Mouse (Mus musculus): ENCODE measurements around the gene Gsap. TPM values are rescaled to one million over a fixed set of nuclear protein-coding genes. Genes with fewer than 3 reads are reported as not detected.
"Not testable (repeated sequence)": the region's sequence is repeated elsewhere in the genome, so short reads cannot be mapped to it uniquely, and the experiment has no call there.

Gsap gene
- 5.0 and 6.5 TPM in 2 replicates for polyA plus RNA-seq (2015; fragmentation: Nextera tagmentation; extraction: Ambion mirVana)

DNA sequence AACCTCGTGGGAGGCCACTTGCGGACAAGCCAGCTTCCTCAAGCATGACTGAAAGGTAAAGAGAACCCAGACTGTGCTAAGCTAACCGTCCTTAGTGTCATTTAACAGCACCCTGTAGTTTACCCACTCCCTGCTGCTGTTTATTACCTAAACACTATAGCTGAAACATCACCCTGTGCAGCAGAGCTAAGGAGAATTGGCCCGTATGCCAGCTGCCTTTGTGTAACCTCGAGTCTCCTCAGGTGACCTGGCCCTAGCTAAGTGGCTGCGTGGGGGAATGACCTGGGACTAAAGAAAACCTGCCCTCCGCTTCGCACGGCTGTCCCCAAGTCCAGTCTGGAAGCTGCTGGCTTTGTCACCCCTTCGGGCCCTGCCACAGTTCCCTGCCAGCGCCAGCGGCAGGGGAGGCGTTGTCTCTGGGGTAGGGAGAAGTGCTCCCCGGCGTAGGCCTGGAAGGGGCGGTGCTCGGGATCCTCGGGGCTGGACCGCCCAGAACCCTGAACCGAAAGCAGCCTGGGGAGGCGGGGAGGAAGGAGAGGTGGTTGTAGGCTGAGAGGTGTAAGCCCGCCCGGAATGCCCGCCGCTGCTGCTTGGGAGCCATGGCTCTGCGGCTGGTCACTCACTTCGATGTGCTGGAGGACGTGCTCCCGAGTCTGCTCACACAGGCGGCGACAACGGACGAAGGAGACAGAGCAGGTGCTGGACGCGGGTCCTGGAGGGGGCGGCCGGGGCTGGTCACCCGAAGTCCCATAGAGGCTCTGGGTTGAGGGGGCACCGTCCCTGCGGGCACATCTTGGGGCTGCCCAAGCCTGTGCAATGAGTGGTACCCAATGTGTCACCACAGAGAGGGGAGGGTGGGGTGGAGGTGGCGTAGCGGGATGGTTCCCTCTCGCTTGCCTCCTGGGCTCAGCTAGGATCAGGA, at the start of gene Gsap:
Gene Gsap (plus strand): TSS at position 492 of the 922 bp plus-strand sequence.
- peak within 1 kb of the TSS; percentile 54 for H3K4me3 ChIP-seq
- H3K27me3 ChIP-seq = no peaks in the 10 kb centered on the region
- WGBS = 4% methylated on average over 43 of the region's 43 CpGs
- H3K9ac ChIP-seq = peak within 1 kb of the TSS; percentile 75
- peak within 1 kb of the TSS; percentile 83 for H3K4me2 ChIP-seq
- H3K9me3 ChIP-seq (replicated peaks) = no peaks in the 10 kb centered on the region
- peak; percentile 92 for ATAC-seq
- H3K27ac ChIP-seq = no peak within 1 kb of the TSS
- 0 out of 2 replicates have a peak, but pooled peaks cover 14% of the 10 kb centered on the region for H3K4me1 ChIP-seq
- no peaks in the 10 kb centered on the region for H3K36me3 ChIP-seq (ENCODE audit: poor library complexity, severe bottlenecking)

DNA sequence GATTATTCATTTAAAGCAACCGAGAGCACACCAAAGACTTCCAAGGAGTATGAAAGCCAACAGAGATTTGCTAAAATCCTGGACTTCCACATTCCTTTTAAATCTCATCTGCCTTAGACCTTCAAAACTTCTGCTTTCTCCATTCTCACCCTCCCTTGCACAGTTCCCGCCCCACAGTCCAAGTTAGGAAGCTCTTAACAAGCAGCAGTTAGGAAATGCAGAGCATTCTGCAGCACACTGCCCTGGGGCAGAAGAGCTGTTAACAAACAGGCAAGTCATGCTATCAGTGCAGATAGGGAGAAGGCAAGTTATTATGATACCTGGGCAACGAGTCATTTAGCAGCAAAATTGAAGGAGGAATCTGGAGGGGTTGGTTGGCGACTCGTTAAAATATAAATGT, 49.5 kb upstream of the Gsap start:
- H3K27me3 ChIP-seq = no peaks in the 10 kb centered on the region
- no peak overlapping the region for H3K4me3 ChIP-seq
- no peak overlapping the region for H3K9ac ChIP-seq
- H3K27ac ChIP-seq = no peak overlapping the region
- no peaks in the 10 kb centered on the region for H3K9me3 ChIP-seq (replicated peaks)
- no peaks in the 10 kb centered on the region for H3K4me1 ChIP-seq
- 73% methylated on average over 5 of the region's 5 CpGs for WGBS
- H3K36me3 ChIP-seq (ENCODE audit: poor library complexity, severe bottlenecking) = no peaks in the 10 kb centered on the region
- ATAC-seq = no peak
- H3K4me2 ChIP-seq = no peak overlapping the region

DNA sequence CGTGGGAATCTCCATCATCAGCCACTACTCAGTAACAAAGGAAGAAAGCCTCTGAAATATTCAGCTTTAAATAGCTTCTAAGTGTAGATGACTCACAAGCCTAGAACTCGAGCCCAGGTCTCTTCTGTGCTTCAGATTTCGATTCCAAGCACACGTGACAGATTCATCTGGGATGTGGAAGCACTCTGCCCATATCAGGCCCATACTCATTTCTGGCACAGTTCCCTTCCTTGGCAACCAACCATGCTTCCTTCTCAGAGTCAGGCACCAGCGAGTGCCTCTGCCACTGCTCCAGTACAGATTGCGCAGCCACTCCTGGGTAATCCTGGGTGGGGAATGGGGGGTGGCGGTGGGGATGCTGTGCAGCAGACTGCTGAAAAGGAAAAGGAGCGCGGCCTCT, 46.5 kb upstream of the Gsap start:
- Histone ChIP-seq H3K9me3 (replicated peaks) (no peaks in the 10 kb centered on the region), H3K27me3 (no peaks in the 10 kb centered on the region), H3K4me2 (no peak overlapping the region), H3K4me1 (no peaks in the 10 kb centered on the region), H3K27ac (peak overlapping the region; percentile 31; the same call in 1 of the 2 replicates), H3K9ac (no peak overlapping the region), H3K4me3 (no peak overlapping the region), H3K36me3 (ENCODE audit: poor library complexity, severe bottlenecking) (no peaks in the 10 kb centered on the region)
- 42% methylated on average over 9 of the region's 9 CpGs for WGBS
- peak; percentile 95 for ATAC-seq

DNA sequence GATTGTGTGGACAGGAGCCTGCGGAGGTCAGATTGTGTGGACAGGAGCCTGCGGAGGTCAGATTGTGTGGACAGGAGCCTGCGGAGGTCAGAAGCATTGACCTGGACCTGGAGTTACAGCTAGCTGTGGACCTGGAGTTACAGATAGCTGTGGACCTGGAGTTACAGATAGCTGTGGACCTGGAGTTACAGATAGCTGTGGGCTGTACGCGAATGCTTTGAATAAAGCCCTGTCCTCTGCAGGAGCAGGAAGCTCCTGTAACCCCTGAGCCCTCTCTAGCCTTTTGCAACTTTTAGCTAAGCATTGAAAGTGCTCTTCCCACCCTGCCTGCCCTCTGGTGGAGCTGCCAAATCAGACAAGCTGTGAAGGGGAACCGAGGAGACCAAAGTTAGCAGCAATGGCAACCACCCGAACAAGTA, 44.9 kb upstream of the Gsap start:
- H3K4me3 ChIP-seq; H3K9ac ChIP-seq; H3K9me3 ChIP-seq (replicated peaks); H3K27ac ChIP-seq; ATAC-seq; H3K36me3 ChIP-seq (ENCODE audit: poor library complexity, severe bottlenecking); H3K4me2 ChIP-seq; H3K4me1 ChIP-seq; H3K27me3 ChIP-seq: not testable (repeated sequence)
- 80% methylated on average over 7 of the region's 7 CpGs for WGBS

DNA sequence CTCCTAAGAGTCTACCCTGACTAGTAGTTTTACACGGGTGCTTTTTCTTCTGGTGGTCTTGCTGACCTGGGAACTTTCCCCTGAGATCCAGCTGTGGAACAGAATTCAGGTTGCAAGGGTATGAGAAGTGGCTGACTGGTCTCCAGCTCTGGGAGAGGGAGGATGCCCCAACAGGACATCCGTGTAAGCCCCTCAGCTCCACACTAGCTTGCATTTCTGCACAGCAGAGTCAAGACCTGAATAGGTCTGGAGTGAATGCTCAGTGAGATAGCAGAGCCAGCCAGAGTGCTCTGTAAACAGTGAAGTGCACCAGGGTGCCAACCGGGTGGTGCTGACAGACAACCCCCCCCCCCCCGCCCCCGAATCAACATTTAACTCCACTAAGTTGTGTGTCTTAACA, 44.4 kb upstream of the Gsap start:
- no peaks in the 10 kb centered on the region for H3K4me1 ChIP-seq
- H3K36me3 ChIP-seq (ENCODE audit: poor library complexity, severe bottlenecking) = no peaks in the 10 kb centered on the region
- no peak for ATAC-seq
- no peak overlapping the region for H3K4me3 ChIP-seq
- WGBS = 57% methylated on average over 5 of the region's 5 CpGs
- H3K27me3 ChIP-seq = no peaks in the 10 kb centered on the region
- no peaks in the 10 kb centered on the region for H3K9me3 ChIP-seq (replicated peaks)
- H3K4me2 ChIP-seq = no peak overlapping the region
- H3K9ac ChIP-seq = no peak overlapping the region
- no peak overlapping the region for H3K27ac ChIP-seq

DNA sequence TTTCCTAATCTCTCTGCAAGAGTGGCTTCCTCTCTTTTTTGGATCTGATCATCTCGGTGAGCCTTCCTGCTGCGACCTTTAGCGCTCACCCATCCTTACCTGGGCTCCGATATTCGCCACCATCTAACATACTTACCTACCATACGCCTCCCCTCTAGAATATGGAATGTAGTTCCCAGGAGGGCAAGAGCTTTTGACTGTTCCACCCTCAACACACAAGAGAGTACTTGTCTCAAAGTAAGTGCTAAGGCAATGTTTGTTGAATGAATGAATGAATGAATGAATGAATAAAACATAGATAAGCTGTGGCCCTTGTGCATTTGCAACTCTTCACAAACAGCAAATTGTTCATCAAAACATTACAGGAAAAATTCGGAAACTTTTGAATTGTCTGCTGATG, 43.0 kb upstream of the Gsap start:
- no peak overlapping the region for H3K9ac ChIP-seq
- H3K9me3 ChIP-seq (replicated peaks) = no peaks in the 10 kb centered on the region
- no peaks in the 10 kb centered on the region for H3K27me3 ChIP-seq
- no peak overlapping the region for H3K4me2 ChIP-seq
- WGBS = 92% methylated on average over 7 of the region's 7 CpGs
- no peaks in the 10 kb centered on the region for H3K4me1 ChIP-seq
- ATAC-seq = no peak
- H3K36me3 ChIP-seq (ENCODE audit: poor library complexity, severe bottlenecking) = no peaks in the 10 kb centered on the region
- H3K4me3 ChIP-seq = no peak overlapping the region
- H3K27ac ChIP-seq = no peak overlapping the region

DNA sequence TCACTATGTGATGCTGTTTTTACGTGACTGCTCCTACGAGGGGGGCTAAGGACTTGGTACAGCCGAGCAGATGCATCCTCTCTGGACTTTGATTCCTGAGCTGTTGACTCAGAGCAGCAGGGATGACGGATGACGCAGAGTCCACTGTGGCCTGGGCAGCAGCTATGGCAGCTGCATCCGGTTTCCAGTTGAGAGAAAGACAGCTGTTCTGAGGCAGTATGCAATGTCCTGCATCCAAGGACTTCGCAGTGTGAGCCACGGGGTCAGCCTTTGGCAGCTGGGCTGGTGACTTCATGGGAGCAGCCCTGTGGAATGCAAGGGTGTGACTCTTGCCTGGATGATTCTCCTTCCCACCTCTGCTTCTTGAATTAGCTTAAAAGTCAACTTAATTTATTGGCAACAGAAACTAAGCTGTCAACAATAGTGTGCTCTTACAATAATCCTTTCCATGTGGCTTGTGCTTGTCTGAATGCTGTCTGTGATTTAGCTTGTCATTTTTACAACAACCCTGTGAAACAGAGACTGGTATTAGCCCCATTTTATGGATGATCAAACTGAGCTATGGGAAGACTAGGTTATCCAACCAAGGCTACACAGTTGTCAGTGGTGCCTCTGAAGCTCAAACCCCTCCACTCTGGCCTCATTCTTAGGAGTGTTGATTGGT, 41.4 kb upstream of the Gsap start:
- no peak for ATAC-seq
- Histone ChIP-seq H3K27ac (no peak overlapping the region), H3K27me3 (no peaks in the 10 kb centered on the region), H3K4me2 (no peak overlapping the region), H3K4me1 (no peaks in the 10 kb centered on the region), H3K4me3 (no peak overlapping the region), H3K36me3 (ENCODE audit: poor library complexity, severe bottlenecking) (no peaks in the 10 kb centered on the region), H3K9ac (no peak overlapping the region), H3K9me3 (replicated peaks) (no peaks in the 10 kb centered on the region)
- WGBS = 82% methylated on average over 8 of the region's 8 CpGs

DNA sequence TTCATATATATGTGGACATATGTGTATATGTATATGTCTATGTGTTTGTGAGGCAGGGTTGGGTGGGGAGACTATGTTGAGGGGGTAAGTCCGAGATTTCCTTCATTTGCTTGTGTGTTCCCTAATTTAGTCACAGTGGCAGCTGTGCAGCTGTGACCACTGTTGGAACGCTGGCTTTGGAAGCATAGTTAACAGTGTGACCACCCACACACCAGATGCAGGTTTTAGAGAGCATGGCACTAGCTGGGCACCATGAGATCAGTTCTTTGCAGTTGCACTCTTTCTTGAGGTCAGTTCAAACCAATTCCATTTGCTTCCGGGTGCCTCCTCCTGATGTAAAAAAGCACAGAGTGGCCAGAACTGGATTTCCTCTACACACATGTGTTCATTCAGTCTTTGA, 37.7 kb upstream of the Gsap start:
- 87% methylated on average over 3 of the region's 3 CpGs for WGBS
- H3K4me2 ChIP-seq = no peak overlapping the region
- no peak for ATAC-seq
- H3K9me3 ChIP-seq (replicated peaks) = no peaks in the 10 kb centered on the region
- no peaks in the 10 kb centered on the region for H3K4me1 ChIP-seq
- H3K9ac ChIP-seq = no peak overlapping the region
- H3K4me3 ChIP-seq = no peak overlapping the region
- H3K27ac ChIP-seq = no peak overlapping the region
- H3K36me3 ChIP-seq (ENCODE audit: poor library complexity, severe bottlenecking) = no peaks in the 10 kb centered on the region
- no peaks in the 10 kb centered on the region for H3K27me3 ChIP-seq

DNA sequence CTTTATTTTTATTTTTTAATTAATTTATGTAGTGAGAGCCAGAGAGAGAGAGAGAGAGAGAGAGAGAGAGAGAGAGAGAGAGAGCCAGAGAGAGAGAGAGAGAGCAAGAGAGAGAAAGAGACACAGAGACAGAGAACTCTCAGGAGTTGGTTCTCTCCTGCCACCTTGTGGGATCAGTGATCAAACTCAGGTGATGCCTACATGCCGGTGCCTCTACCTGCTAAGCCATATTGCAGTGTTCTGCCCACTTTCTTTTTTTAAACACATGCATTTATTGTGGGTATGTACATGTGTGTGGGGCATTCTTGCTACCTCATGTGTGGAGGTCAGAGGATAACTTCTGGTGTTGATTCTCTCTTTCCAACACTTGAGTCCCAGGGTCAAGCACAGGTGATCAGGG, 32.4 kb upstream of the Gsap start:
- WGBS = 85% methylated on average over 1 of the region's 1 CpGs
- no peak overlapping the region for H3K9ac ChIP-seq
- no peak for ATAC-seq

DNA sequence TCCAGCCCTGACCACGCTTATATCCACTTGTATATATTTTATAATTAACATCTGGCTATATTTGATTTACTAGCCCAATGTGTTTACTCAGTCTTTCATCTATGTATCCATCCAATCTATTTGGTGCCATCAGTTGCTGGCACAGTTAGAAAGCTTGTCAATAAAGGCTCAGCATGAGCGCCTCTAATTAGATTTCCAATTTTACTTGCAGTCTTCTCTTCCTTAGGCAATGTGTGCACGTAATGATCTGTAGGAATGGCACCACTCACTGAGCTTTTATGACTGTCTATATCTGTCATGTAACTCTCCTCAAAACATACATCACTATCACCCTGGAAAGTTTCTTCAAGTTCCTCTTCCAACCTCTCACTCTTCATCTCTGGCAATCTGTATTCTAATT, 29.3 kb upstream of the Gsap start:
- Histone ChIP-seq H3K27ac (no peak overlapping the region), H3K4me3 (no peak overlapping the region), H3K9ac (no peak overlapping the region), H3K36me3 (ENCODE audit: poor library complexity, severe bottlenecking) (no peaks in the 10 kb centered on the region), H3K9me3 (replicated peaks) (no peaks in the 10 kb centered on the region), H3K27me3 (no peaks in the 10 kb centered on the region), H3K4me1 (no peaks in the 10 kb centered on the region), H3K4me2 (no peak overlapping the region)
- WGBS = 84% methylated on average over 3 of the region's 3 CpGs
- ATAC-seq = no peak

More for the DNA sequence above, 32.4 kb upstream of the Gsap start:
- no peak overlapping the region for H3K4me3 ChIP-seq
- H3K9me3 ChIP-seq (replicated peaks) = no peaks in the 10 kb centered on the region
- no peaks in the 10 kb centered on the region for H3K27me3 ChIP-seq
- no peak overlapping the region for H3K4me2 ChIP-seq
- no peak overlapping the region for H3K27ac ChIP-seq
- H3K36me3 ChIP-seq (ENCODE audit: poor library complexity, severe bottlenecking) = no peaks in the 10 kb centered on the region
- H3K4me1 ChIP-seq = no peaks in the 10 kb centered on the region

DNA sequence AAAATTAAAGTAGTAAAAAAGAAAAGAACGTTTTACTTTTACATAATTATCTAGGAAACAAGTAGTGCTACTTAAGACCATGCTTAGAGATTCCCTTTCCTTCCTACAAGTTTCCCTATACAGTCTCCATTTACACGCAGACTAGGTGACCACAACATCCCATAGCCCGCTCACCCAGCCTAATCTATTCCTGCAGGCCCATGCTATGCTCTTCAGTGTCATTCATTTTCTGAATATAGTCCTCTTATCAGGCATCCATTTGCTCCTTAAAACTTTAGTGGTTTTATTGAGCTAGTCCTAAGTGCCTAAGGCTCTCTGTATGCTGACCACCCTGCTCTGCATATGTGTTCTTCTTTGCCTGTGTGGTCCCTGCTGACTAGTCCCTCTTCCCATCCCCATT, 26.5 kb upstream of the Gsap start:
- H3K36me3 ChIP-seq (ENCODE audit: poor library complexity, severe bottlenecking) = no peaks in the 10 kb centered on the region
- H3K9me3 ChIP-seq (replicated peaks) = no peaks in the 10 kb centered on the region
- 82% methylated on average over 3 of the region's 3 CpGs for WGBS
- H3K4me2 ChIP-seq = no peak overlapping the region
- no peak for ATAC-seq
- H3K9ac ChIP-seq = no peak overlapping the region
- no peak overlapping the region for H3K27ac ChIP-seq
- no peaks in the 10 kb centered on the region for H3K4me1 ChIP-seq
- H3K4me3 ChIP-seq = no peak overlapping the region
- H3K27me3 ChIP-seq = no peaks in the 10 kb centered on the region

DNA sequence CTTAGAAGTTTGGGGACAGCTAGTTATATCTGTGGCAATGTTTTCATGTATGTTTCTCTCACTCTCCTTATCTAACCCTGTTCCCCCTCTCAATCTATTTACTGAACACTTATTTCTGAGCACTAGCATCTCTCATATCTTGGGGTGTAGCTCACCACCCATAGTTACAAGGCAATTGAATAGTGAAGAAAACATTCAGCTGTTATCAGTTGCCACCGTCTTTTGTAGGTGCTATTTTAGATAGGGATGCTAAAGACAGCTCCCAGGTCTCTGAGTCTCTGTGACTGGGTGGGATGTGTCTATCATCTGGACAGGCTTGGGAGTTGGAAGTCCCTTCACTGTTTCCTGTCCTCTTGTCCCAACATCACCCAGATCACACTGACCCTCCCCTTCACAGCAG, 25.3 kb upstream of the Gsap start:
- H3K4me1 ChIP-seq = no peaks in the 10 kb centered on the region
- H3K27me3 ChIP-seq = no peaks in the 10 kb centered on the region
- H3K9me3 ChIP-seq (replicated peaks) = no peaks in the 10 kb centered on the region
- H3K36me3 ChIP-seq (ENCODE audit: poor library complexity, severe bottlenecking) = no peaks in the 10 kb centered on the region
- no peak for ATAC-seq
- H3K27ac ChIP-seq = no peak overlapping the region
- whole genome bisulfite sequencing = 82% methylated on average over 1 of the region's 1 CpGs
- H3K4me3 ChIP-seq = no peak overlapping the region
- no peak overlapping the region for H3K4me2 ChIP-seq
- H3K9ac ChIP-seq = no peak overlapping the region

Data from forebrain, embryonic 13.5 days (tissue).